ENCODE assay signal across 16 mouse cellular contexts in the genomic region with DNA sequence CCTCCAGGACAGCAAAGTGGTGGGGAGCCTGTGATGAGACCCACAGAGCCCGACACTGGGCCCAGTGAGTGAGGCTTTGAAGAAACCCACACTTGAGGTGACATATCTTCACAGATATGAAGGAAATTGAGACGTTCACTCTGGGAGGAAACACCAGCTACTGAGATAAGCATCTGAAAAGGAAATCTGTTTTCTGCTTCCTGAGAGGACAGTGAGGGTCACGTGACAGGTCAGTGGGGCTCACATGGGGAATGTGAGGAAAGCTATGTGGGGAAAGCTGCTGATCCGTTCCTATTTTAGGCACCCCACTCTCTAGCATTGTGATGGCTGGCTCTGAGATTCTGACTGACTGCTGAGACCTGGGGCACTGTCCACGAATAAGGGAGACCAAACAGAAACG. TPM values are rescaled to one million over a fixed set of nuclear protein-coding genes. Genes with fewer than 3 reads are reported as not detected.
DNase-seq lines count a peak whose midpoint lies in the region; ATAC-seq and TF ChIP-seq lines count a peak whose summit lies in the region.
"Had no signal": no experiment of that assay in that cellular context is flagged by ENCODE, and none has a peak within 500 bp of the region (broad histone marks: within the 10 kb centered on the region; RNA-seq: fewer than 3 reads in every experiment).

No protein-coding gene starts in this region.

- peak; percentile 67; the same call in 1 of the 2 replicates for ATAC-seq in heart, embryonic 11.5 days (replicated peaks; ENCODE audit: insufficient number of reproducible peaks, low FRiP score, low TSS enrichment)
- ATAC-seq in lung, embryonic 14.5 days (ENCODE audit: insufficient read depth), result no peak
- ATAC-seq in megakaryocyte progenitor cell, adult 5-6 weeks (replicated peaks; ENCODE audit: poor library complexity), result peak; percentile 68
- no peak for ATAC-seq in liver, postnatal 0 days
- ATAC-seq: intestine, embryonic 15.5 days had no signal

- DNase-seq in heart, postnatal 36 days, result no peak
- peak; percentile 13 for DNase-seq in lung, embryonic 14.5 days
- no peak for DNase-seq in lung, adult 18-20 months
- DNase-seq in embryonic facial prominence, embryonic 10.5 days (ENCODE audit: low spot score), result no peak
- DNase-seq in liver, postnatal 0 days, result no peak
- no peak for DNase-seq in right cerebral cortex, postnatal 36 days (ENCODE audit: low spot score in 2 of 2)
- DNase-seq: cerebellum, adult 8-10 months; left cerebral cortex, postnatal 4 days; midbrain, embryonic 14.5 days; right cerebral cortex, postnatal 14 days; thymus, postnatal 14 days had no signal

- intact Hi-C loops in heart, postnatal 36 days (cut with DNase I), result no loop called here

- 7% methylated on average over 6 of the region's 6 CpGs for WGBS in heart, embryonic 11.5 days (ENCODE audit: insufficient replicate concordance)
- 48% methylated on average over 6 of the region's 6 CpGs for WGBS in lung, embryonic 14.5 days
- 46% methylated on average over 6 of the region's 6 CpGs for WGBS in embryonic facial prominence, embryonic 10.5 days
- WGBS in liver, postnatal 0 days (ENCODE audit: insufficient replicate concordance), result 29% methylated on average over 6 of the region's 6 CpGs

- no peaks in the 10 kb centered on the region for H3K9me3 ChIP-seq in heart, embryonic 11.5 days (replicated peaks; ENCODE audit: control insufficient read depth, low read length)
- no peaks in the 10 kb centered on the region for H3K9me3 ChIP-seq in lung, embryonic 14.5 days (ENCODE audit: low read depth, low read length)
- no peaks in the 10 kb centered on the region for H3K9me3 ChIP-seq in embryonic facial prominence, embryonic 10.5 days
- no peaks in the 10 kb centered on the region for H3K9me3 ChIP-seq in liver, postnatal 0 days (ENCODE audit: low read length)
- H3K9me3 ChIP-seq: forebrain, embryonic 10.5 days; intestine, embryonic 15.5 days had no signal

- H3K4me2 ChIP-seq in heart, embryonic 11.5 days, result peak overlapping the region; percentile 10; the same call in 1 of the 2 replicates
- no peak overlapping the region for H3K4me2 ChIP-seq in lung, embryonic 14.5 days
- H3K4me2 ChIP-seq in liver, postnatal 0 days (ENCODE audit: low read depth, low read length), result no peak overlapping the region
- H3K4me2 ChIP-seq: intestine, embryonic 15.5 days had no signal

- H3K4me1 ChIP-seq in heart, embryonic 11.5 days (ENCODE audit: control insufficient read depth, insufficient read depth, low read length), result peaks cover 13% of the 10 kb centered on the region
- no peaks in the 10 kb centered on the region for H3K4me1 ChIP-seq in lung, embryonic 14.5 days (ENCODE audit: insufficient read depth)
- H3K4me1 ChIP-seq in embryonic facial prominence, embryonic 10.5 days, result peaks cover 20% of the 10 kb centered on the region
- no peaks in the 10 kb centered on the region for H3K4me1 ChIP-seq in liver, postnatal 0 days (ENCODE audit: insufficient read depth)
- H3K4me1 ChIP-seq: intestine, embryonic 15.5 days had no signal

- TF ChIP-seq CTCF in lung, embryonic 14.5 days (IDR thresholded peaks at IDR 0.05; ENCODE audit: low read depth), result no peak
- no peak for TF ChIP-seq CTCF in liver, postnatal 0 days (IDR thresholded peaks at IDR 0.05; ENCODE audit: low read depth)

- H3K4me3 ChIP-seq in heart, embryonic 11.5 days (ENCODE audit: low read depth, low read length), result no peak overlapping the region
- no peak overlapping the region for H3K4me3 ChIP-seq in lung, embryonic 14.5 days (ENCODE audit: low read depth, low read length)
- no peak overlapping the region for H3K4me3 ChIP-seq in embryonic facial prominence, embryonic 10.5 days
- H3K4me3 ChIP-seq in liver, postnatal 0 days (ENCODE audit: low read depth, low read length), result no peak overlapping the region
- H3K4me3 ChIP-seq: forebrain, embryonic 10.5 days; intestine, embryonic 15.5 days had no signal

- H3K27ac ChIP-seq in heart, embryonic 11.5 days (ENCODE audit: low read depth, low read length), result 0 out of 2 replicates have a peak overlapping the region, but pooled peaks have one; percentile 50
- H3K27ac ChIP-seq in lung, embryonic 14.5 days (ENCODE audit: low read depth), result no peak overlapping the region
- H3K27ac ChIP-seq in embryonic facial prominence, embryonic 10.5 days (replicated peaks), result peak overlapping the region; percentile 30; the same call in 1 of the 2 replicates
- no peak overlapping the region for H3K27ac ChIP-seq in liver, postnatal 0 days (ENCODE audit: low read depth)
- H3K27ac ChIP-seq: forebrain, embryonic 10.5 days; intestine, embryonic 15.5 days had no signal

- no peak overlapping the region for H3K9ac ChIP-seq in heart, embryonic 11.5 days (ENCODE audit: low read depth, low read length)
- no peak overlapping the region for H3K9ac ChIP-seq in lung, embryonic 14.5 days
- no peak overlapping the region for H3K9ac ChIP-seq in liver, postnatal 0 days (replicated peaks)
- H3K9ac ChIP-seq: intestine, embryonic 15.5 days had no signal

- no peak for TF ChIP-seq EP300 in liver, postnatal 0 days (IDR thresholded peaks at IDR 0.05; ENCODE audit: low read depth)

- no peaks in the 10 kb centered on the region for H3K27me3 ChIP-seq in heart, embryonic 11.5 days (ENCODE audit: control insufficient read depth, insufficient read depth, low read length)
- H3K27me3 ChIP-seq in lung, embryonic 14.5 days (ENCODE audit: insufficient read depth, low read length), result no peaks in the 10 kb centered on the region
- no peaks in the 10 kb centered on the region for H3K27me3 ChIP-seq in embryonic facial prominence, embryonic 10.5 days (replicated peaks; ENCODE audit: low read depth, poor library complexity, severe bottlenecking)
- H3K27me3 ChIP-seq in liver, postnatal 0 days (ENCODE audit: insufficient read depth, low read length), result no peaks in the 10 kb centered on the region
- H3K27me3 ChIP-seq: intestine, embryonic 15.5 days had no signal

- H3K36me3 ChIP-seq in heart, embryonic 11.5 days (ENCODE audit: control insufficient read depth, insufficient read depth, low read length), result no peaks in the 10 kb centered on the region
- H3K36me3 ChIP-seq in lung, embryonic 14.5 days (ENCODE audit: insufficient read depth), result 0 out of 2 replicates have a peak, but pooled peaks cover 6% of the 10 kb centered on the region
- H3K36me3 ChIP-seq in embryonic facial prominence, embryonic 10.5 days (replicated peaks), result peaks cover 7% of the 10 kb centered on the region
- peaks cover 4% of the 10 kb centered on the region; the same call in 1 of the 2 replicates for H3K36me3 ChIP-seq in liver, postnatal 0 days (replicated peaks; ENCODE audit: insufficient read depth, low read length)

RNA-seq across cellular contexts. Expression of a gene that starts 43.7 kb away (rescaled TPM):
- 6.8 and 9.5 TPM in 2 replicates for polyA plus RNA-seq in heart, embryonic 11.5 days (2014; fragmentation: Nextera tagmentation; extraction: Ambion mirVana)
- 1 to 10 TPM; 7.3 to 8.5 TPM for total RNA-seq in heart, postnatal 36 days (2021)
- polyA plus RNA-seq in lung, embryonic 14.5 days (2014; fragmentation: Nextera tagmentation; extraction: Ambion mirVana), result 10.5 and 10.6 TPM in 2 replicates
- polyA plus RNA-seq in embryonic facial prominence, embryonic 10.5 days (2016; fragmentation: Nextera tagmentation; extraction: Ambion mirVana), result 12.4 and 12.9 TPM in 2 replicates
- total RNA-seq in megakaryocyte progenitor cell, adult 5-6 weeks (2015), result 16.6 and 20.1 TPM in 2 replicates
- total RNA-seq in megakaryocyte progenitor cell, adult 5-6 weeks (2017), result 6.0 and 9.9 TPM in 2 replicates
- 1.8 and 2.2 TPM in 2 replicates for polyA plus RNA-seq in liver, postnatal 0 days (2015; fragmentation: Nextera tagmentation; extraction: Ambion mirVana)

RNA-seq across cellular contexts. Expression of a gene that starts 52.9 kb away (rescaled TPM):
- polyA plus RNA-seq in heart, embryonic 11.5 days (2014; fragmentation: Nextera tagmentation; extraction: Ambion mirVana), result 0.42 and 0.48 TPM in 2 replicates
- 1 to 10 TPM in 1 of 2 experiments, under 1 TPM in 1; 0.75 to 1.2 TPM for total RNA-seq in heart, postnatal 36 days (2021)
- 0.84 and 1.9 TPM in 2 replicates for polyA plus RNA-seq in lung, embryonic 14.5 days (2014; fragmentation: Nextera tagmentation; extraction: Ambion mirVana)
- 0.19 and 0.44 TPM in 2 replicates for polyA plus RNA-seq in embryonic facial prominence, embryonic 10.5 days (2016; fragmentation: Nextera tagmentation; extraction: Ambion mirVana)
- 35.7 and 36.4 TPM in 2 replicates for total RNA-seq in megakaryocyte progenitor cell, adult 5-6 weeks (2015)
- total RNA-seq in megakaryocyte progenitor cell, adult 5-6 weeks (2017), result 42.2 and 42.5 TPM in 2 replicates
- polyA plus RNA-seq in liver, postnatal 0 days (2015; fragmentation: Nextera tagmentation; extraction: Ambion mirVana), result 4.1 and 5.1 TPM in 2 replicates
- polyA plus RNA-seq: neural tube, embryonic 14.5 days had no signal

Comparison
In these comparisons a context has a peak if more than half of its experiments do, and no peak if none do; other contexts are left out.
1. ATAC-seq: peak in heart, embryonic 11.5 days (single experiment) and megakaryocyte progenitor cell, adult 5-6 weeks (single experiment); none in lung, embryonic 14.5 days (single experiment) and liver, postnatal 0 days (single experiment).
2. H3K27ac ChIP-seq: peak in heart, embryonic 11.5 days (single experiment) and embryonic facial prominence, embryonic 10.5 days (single experiment); none in lung, embryonic 14.5 days (single experiment) and liver, postnatal 0 days (single experiment).